Mouse (Mus musculus): ENCODE data around the gene Entpd7. TPM values are rescaled to one million over a fixed set of nuclear protein-coding genes. Genes with fewer than 3 reads are reported as not detected.

Gene Entpd7
- total RNA-seq, 2 experiments from 2014 or later, result 20.1 to 21.6 TPM

DNA sequence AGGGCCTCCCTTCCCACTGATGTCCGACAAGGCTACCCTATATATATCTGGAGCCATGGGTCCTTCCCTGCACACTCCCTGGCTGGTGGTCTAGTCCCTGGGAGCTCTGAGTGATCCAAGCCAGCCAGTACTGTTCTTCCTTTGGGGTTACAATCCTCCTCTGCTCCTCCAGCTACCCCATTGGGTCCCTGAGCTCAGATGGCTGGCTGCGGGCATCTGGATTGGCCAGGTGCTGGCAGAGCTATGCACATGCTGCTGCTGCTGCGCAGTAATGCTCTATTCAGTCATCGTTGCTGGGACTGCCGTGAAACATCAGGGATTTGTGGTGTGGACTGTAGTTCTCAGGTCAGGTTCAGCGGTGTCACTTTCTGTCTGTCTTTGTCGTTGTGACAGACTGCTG is 35.3 kb downstream of the Entpd7 start:
- no peak for DNase-seq

DNA sequence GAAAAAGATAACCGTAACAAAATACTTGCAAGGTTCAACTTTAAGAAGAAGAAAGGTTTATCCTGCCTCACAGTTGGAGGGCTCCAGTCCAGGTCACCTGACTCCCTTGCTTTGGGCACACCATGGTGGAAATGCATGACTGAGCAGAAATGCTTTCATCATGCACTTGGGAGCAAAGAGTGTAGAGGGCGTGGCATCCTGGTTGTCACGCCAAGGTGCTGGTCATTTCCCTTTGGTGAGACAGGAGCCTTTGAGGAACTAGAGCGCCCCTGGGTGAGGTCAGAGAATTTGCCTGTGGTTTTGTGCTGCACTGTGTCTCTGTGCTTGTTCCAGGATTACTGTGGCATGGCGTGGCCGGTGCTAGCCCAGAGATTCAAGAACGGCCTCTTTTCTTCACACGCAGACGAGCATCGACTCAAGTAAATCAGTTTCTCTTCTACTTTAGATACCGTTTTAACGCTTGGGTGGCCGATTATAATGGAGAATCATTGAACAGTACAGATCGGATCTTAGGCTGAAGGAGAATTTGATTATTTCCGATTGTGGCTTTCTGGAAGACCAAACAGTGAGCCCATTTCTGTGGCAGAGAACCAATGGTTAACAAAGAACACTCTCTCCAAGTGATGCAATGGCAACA is 37.2 kb downstream of the Entpd7 start:
- no peak for DNase-seq

GRCm38 (mm10) chr19:43729296-43730036 is 40.0 kb downstream of the Entpd7 start:
- no peak for DNase-seq

DNA sequence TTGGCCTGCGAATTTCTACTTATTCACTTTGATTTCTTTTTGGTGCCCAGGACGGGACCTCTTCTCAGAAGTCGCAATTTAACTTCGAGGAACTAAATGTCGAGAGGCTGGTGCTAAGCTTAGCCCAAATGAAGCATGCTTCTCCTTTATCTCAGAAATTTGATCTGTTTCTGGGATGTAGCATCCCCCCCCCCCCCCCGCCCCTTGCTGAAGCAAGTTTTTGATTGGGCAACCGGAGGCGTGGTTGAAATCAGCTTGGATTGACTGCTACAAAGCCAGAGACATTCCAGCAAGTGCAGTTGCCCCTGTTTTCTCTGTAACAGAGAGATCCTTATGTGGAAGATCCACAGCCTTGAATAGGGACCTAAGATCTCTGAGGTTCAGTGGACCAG is 40.6 kb downstream of the Entpd7 start:
- DNase-seq, result no peak

GRCm38 (mm10) chr19:43731157-43731556 is 41.7 kb downstream of the Entpd7 start:
- no peak for DNase-seq

GRCm38 (mm10) chr19:43738409-43738808 is 48.9 kb downstream of the Entpd7 start:
- DNase-seq, result no peak

DNA sequence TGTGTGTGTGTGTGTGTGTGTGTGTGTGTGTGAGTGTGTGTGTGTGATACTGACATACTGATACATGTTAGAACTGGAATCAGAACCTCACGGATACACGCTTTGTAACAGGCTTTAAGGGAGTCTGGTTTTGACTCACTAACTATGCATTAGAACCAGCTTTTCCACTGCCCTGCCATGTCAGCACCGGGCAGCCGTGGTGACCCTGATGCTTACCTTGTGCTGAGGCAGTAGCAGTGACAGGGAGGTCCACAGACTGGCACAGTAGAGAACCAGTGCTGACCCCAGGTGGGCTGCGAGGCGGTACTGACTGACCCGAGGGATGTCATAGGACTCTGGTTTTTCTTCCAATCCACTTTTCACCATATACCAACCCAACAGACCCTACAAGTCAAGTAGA is 53.9 kb downstream of the Entpd7 start:
- DNase-seq, result no peak

GRCm38 (mm10) chr19:43745740-43746139 is 56.3 kb downstream of the Entpd7 start:
- no peak for DNase-seq

- DNase-seq, result no peak
Measured at GRCm38 (mm10) chr19:43747877-43748276, 58.4 kb downstream of the Entpd7 start.

DNA sequence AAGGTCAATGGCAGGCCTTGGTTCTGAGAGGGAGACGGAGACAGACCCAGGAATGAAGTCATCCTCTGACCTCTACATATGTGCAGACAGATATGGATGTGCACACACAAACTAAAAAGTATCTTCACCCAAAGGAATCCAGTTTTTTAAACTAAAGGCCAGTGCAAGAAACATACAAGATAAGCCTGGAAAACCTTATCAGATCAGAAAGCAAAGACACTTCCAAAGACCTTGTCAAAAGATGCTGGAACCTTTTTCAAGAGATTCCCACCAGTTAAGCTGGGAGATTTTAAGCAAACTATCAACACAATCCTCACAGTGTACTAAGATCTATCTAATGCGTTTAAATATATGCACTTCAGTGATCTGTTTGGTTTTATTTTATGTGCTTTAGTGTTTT is 60.5 kb downstream of the Entpd7 start:
- no peak for DNase-seq

DNA sequence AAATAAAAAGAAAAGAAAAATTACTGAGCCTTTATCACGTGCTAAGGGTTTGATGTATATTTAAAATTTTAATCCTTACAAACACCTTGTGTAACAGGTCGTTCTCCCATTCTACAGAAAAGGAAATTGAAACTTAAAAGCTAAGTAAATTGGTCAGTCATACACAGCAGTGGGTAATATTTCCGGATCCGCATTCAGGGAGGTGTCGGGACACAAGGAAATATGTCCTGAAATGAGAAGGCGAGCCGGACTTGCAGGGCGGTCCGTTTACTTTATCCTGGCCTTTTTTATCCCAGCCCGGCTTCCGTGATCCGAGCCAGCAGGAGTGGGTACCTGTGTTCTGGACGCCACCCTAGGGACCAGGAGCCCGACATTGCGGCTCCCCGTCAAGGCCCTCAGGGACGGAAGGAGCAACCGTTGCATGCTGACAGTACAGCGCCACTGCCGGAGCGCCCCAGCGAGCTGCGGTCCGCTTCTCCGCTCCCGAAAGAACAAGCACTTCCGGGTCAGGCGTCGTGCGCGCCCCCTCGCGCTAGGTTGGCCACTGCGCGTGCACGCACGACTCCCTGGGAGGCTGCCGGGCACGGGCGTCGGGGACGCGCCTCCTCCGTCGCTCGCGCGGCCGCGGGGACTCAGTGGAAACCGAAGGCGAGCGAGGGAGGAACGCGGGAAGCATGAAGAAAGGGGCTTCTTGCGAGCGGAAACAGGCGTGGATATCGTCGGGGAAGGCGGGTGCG is 63.2 kb downstream of the Entpd7 start, which contains the start of the genes Cutc and Cox15:
Gene Cutc (plus strand): TSS at position 508 of the 737 bp plus-strand sequence.
Gene Cox15 (minus strand): TSS at position 512 of the 737 bp plus-strand sequence.
- DNase-seq, result peak; percentile 96

DNA sequence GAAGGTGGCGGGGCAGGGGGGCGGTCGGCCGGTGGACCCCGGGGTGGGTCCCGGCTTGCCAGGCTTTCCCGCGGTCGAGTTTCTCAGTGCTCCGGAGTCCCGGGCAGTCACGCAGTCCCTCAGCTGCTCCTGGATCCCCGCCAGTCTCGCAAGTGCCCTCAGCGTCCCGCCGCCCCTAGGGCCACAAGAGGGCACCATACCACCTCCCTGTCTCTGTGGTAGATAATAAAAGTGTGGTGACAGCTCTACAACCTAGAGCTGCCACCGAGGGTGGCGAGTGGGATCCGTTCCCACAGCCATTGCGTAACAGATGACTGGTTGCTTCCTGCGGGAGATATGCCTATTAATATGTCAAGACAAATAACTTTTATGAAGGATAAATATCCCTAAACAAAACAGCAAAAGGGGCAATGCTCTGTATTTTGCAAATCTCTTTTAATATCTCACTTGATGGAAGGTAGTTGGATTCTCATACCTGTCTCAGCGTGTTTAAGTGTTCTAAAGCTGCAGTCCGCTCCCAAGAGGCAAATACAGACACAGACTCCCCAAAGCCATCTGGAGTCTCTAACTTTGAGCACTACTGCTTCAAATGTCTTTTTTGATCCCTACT is 63.9 kb downstream of the Entpd7 start:
- peak; percentile 85 to 86 for DNase-seq

DNA sequence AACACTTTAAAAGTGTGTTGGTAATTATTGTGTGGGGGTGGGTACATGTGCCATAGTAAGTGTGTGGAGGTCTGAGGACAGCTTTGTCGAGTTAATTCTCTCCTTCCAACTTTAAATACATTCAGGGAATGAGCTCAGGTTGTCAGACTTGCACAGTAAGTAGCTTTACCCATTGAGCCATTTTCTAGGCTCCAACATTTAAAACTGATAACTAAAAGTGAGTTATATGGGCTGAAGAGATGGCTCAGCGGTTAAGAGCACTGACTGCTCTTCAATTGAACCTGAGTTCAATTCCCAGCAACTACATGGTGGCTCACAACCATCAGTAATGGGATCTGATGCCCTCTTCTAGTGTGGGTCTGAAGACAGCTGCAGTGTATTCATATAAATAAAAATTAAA is 64.8 kb downstream of the Entpd7 start:
- DNase-seq, result no peak

GRCm38 (mm10) chr19:43754872-43755271 is 65.4 kb downstream of the Entpd7 start:
- DNase-seq, result no peak

DNA sequence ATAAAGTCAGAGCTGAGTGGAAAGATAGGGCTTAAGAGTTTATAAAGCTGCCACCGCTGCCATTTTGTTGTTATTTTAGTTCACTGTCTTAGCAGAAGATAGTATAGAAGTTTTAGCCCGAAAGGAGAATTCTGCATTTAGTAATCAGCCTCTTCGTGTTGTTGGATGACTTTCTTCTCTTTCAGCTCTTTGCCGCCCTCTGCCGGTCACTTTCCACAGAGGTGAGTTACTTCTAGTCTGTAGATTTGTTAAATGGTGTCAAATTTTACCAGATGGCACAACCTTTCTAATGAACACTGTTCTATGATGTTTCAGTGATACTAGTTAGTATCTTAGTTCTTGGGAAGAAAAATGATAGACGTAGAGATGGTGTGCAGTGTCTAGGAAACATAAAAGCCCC is 71.0 kb downstream of the Entpd7 start:
- peak; percentile 52 to 54 for DNase-seq

- DNase-seq, result no peak
Measured at GRCm38 (mm10) chr19:43761543-43762256, 72.2 kb downstream of the Entpd7 start.

DNA sequence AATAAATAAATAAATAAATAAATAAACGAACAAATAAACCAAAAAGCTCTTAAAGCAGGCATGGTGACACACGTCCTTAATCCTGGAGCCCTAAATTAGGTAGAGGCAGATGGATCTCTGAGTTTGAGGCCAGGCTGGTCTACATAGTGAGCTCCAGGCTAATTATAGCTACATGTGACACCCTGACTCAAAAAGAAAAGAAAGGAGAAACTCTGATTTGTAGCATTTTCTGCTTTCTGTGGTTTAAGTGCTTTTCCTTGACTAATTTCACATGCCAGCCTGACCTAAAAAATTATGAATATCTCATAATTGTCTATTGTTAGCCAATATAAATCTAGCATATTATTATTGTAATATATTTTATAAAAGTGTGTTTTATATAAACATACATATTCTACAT is 72.9 kb downstream of the Entpd7 start:
- no peak for DNase-seq

GRCm38 (mm10) chr19:43766451-43766850 is 77.0 kb downstream of the Entpd7 start:
- no peak for DNase-seq

DNA sequence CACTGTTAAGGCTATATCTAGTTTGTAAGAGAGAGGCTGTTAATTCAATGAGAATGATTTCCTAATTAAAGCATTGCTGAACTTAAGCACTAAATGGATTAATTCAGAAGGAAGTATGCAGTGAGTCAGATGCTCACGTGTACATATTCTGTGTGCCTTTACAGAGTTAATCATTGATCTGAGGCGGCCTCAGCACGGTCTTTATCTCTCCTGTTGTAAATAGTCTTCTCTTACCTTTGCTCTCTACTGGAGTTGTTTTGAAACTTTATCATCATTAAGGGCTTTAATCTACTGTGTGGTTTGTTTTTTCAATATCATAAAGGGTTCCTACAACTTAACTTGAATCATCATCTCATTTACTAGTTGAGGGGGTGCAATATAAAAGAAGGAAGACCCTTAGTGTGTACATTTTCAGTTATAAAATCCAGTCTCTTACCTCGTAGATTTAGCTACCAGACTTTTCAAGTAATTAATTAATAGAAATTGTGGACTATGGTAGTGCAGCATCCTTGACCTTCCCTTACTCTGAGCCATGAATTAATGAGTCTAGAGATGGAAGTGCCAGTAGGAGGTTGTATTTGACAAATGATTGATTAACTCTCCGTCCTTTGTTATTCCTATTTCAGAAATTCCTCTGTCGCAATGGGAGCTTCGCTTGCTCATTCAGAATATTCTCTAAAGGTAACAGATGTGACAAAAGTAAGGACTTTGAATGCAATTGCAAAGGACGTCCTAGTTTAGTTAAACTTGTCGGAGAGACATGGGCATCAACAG is 78.3 kb downstream of the Entpd7 start:
- no peak for DNase-seq

- no peak for DNase-seq
Measured at GRCm38 (mm10) chr19:43769366-43769960, 80.0 kb downstream of the Entpd7 start.

GRCm38 (mm10) chr19:43770584-43770983 is 81.1 kb downstream of the Entpd7 start:
- no peak for DNase-seq

All from layer of hippocampus, postnatal 36 days (tissue).